In the genomic region with DNA sequence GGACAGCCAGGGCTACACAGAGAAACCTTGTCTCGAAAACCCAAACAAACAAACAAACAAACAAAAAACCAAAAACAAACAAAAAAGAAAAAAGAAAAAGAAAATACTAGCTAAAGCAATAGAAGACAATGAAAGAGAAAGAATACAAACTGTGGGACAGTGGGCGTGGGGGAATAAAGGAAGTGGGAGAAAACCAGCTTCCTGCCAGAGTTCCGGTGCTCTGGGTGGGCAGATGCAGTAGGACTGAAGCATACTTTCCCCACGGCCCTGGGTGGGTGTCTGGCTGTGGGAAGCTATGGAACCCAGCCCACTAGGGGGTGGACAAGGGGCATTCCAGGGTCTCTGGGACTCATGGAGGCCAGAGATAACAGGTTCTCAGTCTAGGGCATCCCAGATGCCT, we compare ENCODE assay signal across 20 mouse cellular contexts. TPM values are rescaled to one million over a fixed set of nuclear protein-coding genes. Genes with fewer than 3 reads are reported as not detected.
A peak's percentile ranks its signal among the peaks of the same experiment; 100 is the strongest.
DNase-seq lines count a peak whose midpoint lies in the region; ATAC-seq and TF ChIP-seq lines count a peak whose summit lies in the region.
"Had no signal": no experiment of that assay in that cellular context is flagged by ENCODE, and none has a peak within 500 bp of the region (broad histone marks: within the 10 kb centered on the region; RNA-seq: fewer than 3 reads in every experiment).

No protein-coding gene starts in this region.

- TF ChIP-seq POLR2A in thymus, adult 2 months (IDR thresholded peaks at IDR 0.05; ENCODE audit: control insufficient read depth, extremely low read depth, insufficient read depth, low read length, poor library complexity), result no peak

- no peak overlapping the region for H3K4me3 ChIP-seq in thymus, adult 2 months (ENCODE audit: control insufficient read depth, insufficient read depth, low read length)
- H3K4me3 ChIP-seq in forebrain, embryonic 14.5 days (ENCODE audit: low read depth, low read length), result no peak overlapping the region
- H3K4me3 ChIP-seq: embryonic facial prominence, embryonic 13.5 days; forebrain, embryonic 13.5 days; heart, embryonic 13.5 days; hindbrain, embryonic 13.5 days had no signal

- no peak overlapping the region for H3K9ac ChIP-seq in forebrain, embryonic 14.5 days (ENCODE audit: low read length)
- H3K9ac ChIP-seq: embryonic facial prominence, embryonic 13.5 days; forebrain, embryonic 13.5 days; heart, embryonic 13.5 days; hindbrain, embryonic 13.5 days had no signal

- no peaks in the 10 kb centered on the region for H3K9me3 ChIP-seq in forebrain, embryonic 14.5 days (replicated peaks; ENCODE audit: control insufficient read depth, low read length)
- H3K9me3 ChIP-seq: embryonic facial prominence, embryonic 13.5 days; forebrain, embryonic 13.5 days; heart, embryonic 13.5 days; hindbrain, embryonic 13.5 days had no signal

- ATAC-seq in hematopoietic stem cell, adult 5-6 weeks (replicated peaks in 1 of 2; ENCODE audit: insufficient read depth in 1 of 2, low FRiP score in 2 of 2, low TSS enrichment in 1 of 2, low read depth in 1 of 2, poor library complexity in 2 of 2, severe bottlenecking in 2 of 2), result peak; percentile 66 to 88; a peak in 3 of 4 replicates
- no peak for ATAC-seq in forebrain, embryonic 14.5 days
- ATAC-seq: forebrain, embryonic 13.5 days; intestine, embryonic 16.5 days had no signal

- H3K4me2 ChIP-seq in forebrain, embryonic 14.5 days (ENCODE audit: low read length), result no peak overlapping the region
- H3K4me2 ChIP-seq: embryonic facial prominence, embryonic 13.5 days; forebrain, embryonic 13.5 days; heart, embryonic 13.5 days; hindbrain, embryonic 13.5 days had no signal

- H3K36me3 ChIP-seq in thymus, adult 2 months (ENCODE audit: control insufficient read depth, insufficient read depth, low read length), result no peaks in the 10 kb centered on the region
- H3K36me3 ChIP-seq in splenic B cell, adult 2 months (ENCODE audit: control insufficient read depth, insufficient read depth, low read length, poor library complexity, severe bottlenecking), result no peaks in the 10 kb centered on the region
- no peaks in the 10 kb centered on the region for H3K36me3 ChIP-seq in forebrain, embryonic 14.5 days (ENCODE audit: control insufficient read depth, insufficient read depth, low read length)
- H3K36me3 ChIP-seq: embryonic facial prominence, embryonic 13.5 days; heart, embryonic 13.5 days; hindbrain, embryonic 13.5 days had no signal

- DNase-seq in thymus, adult 2 months, result peak; percentile 2
- DNase-seq in thymus, postnatal 0 days (ENCODE audit: low spot score), result no peak
- peak; percentile 13 for DNase-seq in CD4-positive helper T cell, adult 2 months (ENCODE audit: low read depth, low spot score)
- peak; percentile 7 for DNase-seq in splenic B cell, adult 2 months (ENCODE audit: low read depth, low spot score)
- no peak for DNase-seq in urinary bladder, adult 2 months (ENCODE audit: low spot score)
- no peak for DNase-seq in cerebellum, adult 8-10 months
- no peak for DNase-seq in forebrain, embryonic 14.5 days (ENCODE audit: low spot score)
- DNase-seq: adrenal gland, adult 2 months; adrenal gland, postnatal 25 days; cerebellum, adult 2 months; cerebellum, postnatal 14 days; gastrocnemius, postnatal 10 days; heart, postnatal 36 days had no signal

- 31% methylated on average over 4 of the region's 4 CpGs for WGBS in thymus, adult 2 months
- WGBS in forebrain, embryonic 14.5 days, result 75% methylated on average over 4 of the region's 4 CpGs

- TF ChIP-seq CTCF in thymus, adult 2 months (IDR thresholded peaks at IDR 0.05; ENCODE audit: borderline replicate concordance, control insufficient read depth, extremely low read depth, insufficient read depth, low read length, poor library complexity), result no peak

- no peaks in the 10 kb centered on the region for H3K27me3 ChIP-seq in thymus, adult 2 months (ENCODE audit: control insufficient read depth, insufficient read depth, low read length)
- H3K27me3 ChIP-seq in splenic B cell, adult 2 months (ENCODE audit: control insufficient read depth, insufficient read depth, low read length, poor library complexity, severe bottlenecking), result no peaks in the 10 kb centered on the region
- H3K27me3 ChIP-seq in forebrain, embryonic 14.5 days (replicated peaks; ENCODE audit: control insufficient read depth, insufficient read depth, low read length), result no peaks in the 10 kb centered on the region
- H3K27me3 ChIP-seq: embryonic facial prominence, embryonic 13.5 days; forebrain, embryonic 13.5 days; heart, embryonic 13.5 days; hindbrain, embryonic 13.5 days had no signal

- peaks cover 4% of the 10 kb centered on the region; the same call in 1 of the 2 replicates for H3K4me1 ChIP-seq in thymus, adult 2 months (replicated peaks; ENCODE audit: control insufficient read depth, insufficient read depth, low read length)
- H3K4me1 ChIP-seq in forebrain, embryonic 14.5 days (ENCODE audit: control insufficient read depth, insufficient read depth, low read length), result no peaks in the 10 kb centered on the region
- H3K4me1 ChIP-seq: embryonic facial prominence, embryonic 13.5 days; forebrain, embryonic 13.5 days; hindbrain, embryonic 13.5 days had no signal

- no peak overlapping the region for H3K27ac ChIP-seq in thymus, adult 2 months (ENCODE audit: control insufficient read depth, insufficient read depth, low read length)
- H3K27ac ChIP-seq in forebrain, embryonic 14.5 days (ENCODE audit: low read depth, low read length), result no peak overlapping the region
- H3K27ac ChIP-seq: embryonic facial prominence, embryonic 13.5 days; forebrain, embryonic 13.5 days; heart, embryonic 13.5 days; hindbrain, embryonic 13.5 days had no signal

RNA-seq across cellular contexts. Expression of gene Serpinb9b, which starts 21.0 kb away (rescaled TPM):
- polyA plus RNA-seq in thymus, adult 2 months (2012; rRNA removed), result 0.32 and 0.34 TPM in 2 replicates
- 0.45 and 0.57 TPM in 2 replicates for polyA plus RNA-seq in thymus, postnatal 0 days (2015; fragmentation: Nextera tagmentation; extraction: Ambion mirVana)
- not detected in 2 replicates for total RNA-seq in hematopoietic stem cell, adult 5-6 weeks (2017)
- polyA plus RNA-seq in urinary bladder, adult 2 months (2012; rRNA removed), result 0.50 and 0.78 TPM in 2 replicates
- polyA plus RNA-seq in forebrain, embryonic 14.5 days (2014; fragmentation: Nextera tagmentation; extraction: Ambion mirVana), result 0.25 and 0.61 TPM in 2 replicates
- total RNA-seq: adrenal gland, postnatal 25 days; gastrocnemius, postnatal 10 days had no signal
- polyA plus RNA-seq: embryonic facial prominence, embryonic 13.5 days had no signal

RNA-seq across cellular contexts. Expression of gene Serpinb1b, which starts 30.2 kb away (rescaled TPM):
- 0.09 and 0.22 TPM in 2 replicates for polyA plus RNA-seq in thymus, adult 2 months (2012; rRNA removed)
- 0.73 and 0.85 TPM in 2 replicates for polyA plus RNA-seq in thymus, postnatal 0 days (2015; fragmentation: Nextera tagmentation; extraction: Ambion mirVana)
- total RNA-seq in hematopoietic stem cell, adult 5-6 weeks (2017), result not detected in 2 replicates
- polyA plus RNA-seq in urinary bladder, adult 2 months (2012; rRNA removed), result 0.12 and 0.19 TPM in 2 replicates
- 7.1 and 7.5 TPM in 2 replicates for polyA plus RNA-seq in forebrain, embryonic 14.5 days (2014; fragmentation: Nextera tagmentation; extraction: Ambion mirVana)
- total RNA-seq: heart, postnatal 36 days had no signal
- polyA plus RNA-seq: heart, embryonic 13.5 days; heart, postnatal 0 days had no signal

RNA-seq across cellular contexts. Expression of gene Serpinb9, which starts 45.1 kb away (rescaled TPM):
- polyA plus RNA-seq in thymus, adult 2 months (2012; rRNA removed), result 8.6 and 11.4 TPM in 2 replicates
- polyA plus RNA-seq in thymus, postnatal 0 days (2015; fragmentation: Nextera tagmentation; extraction: Ambion mirVana), result 12.6 and 12.9 TPM in 2 replicates
- 17.5 and 22.2 TPM in 2 replicates for total RNA-seq in hematopoietic stem cell, adult 5-6 weeks (2017)
- 19.2 and 19.5 TPM in 2 replicates for polyA plus RNA-seq in urinary bladder, adult 2 months (2012; rRNA removed)
- polyA plus RNA-seq in forebrain, embryonic 14.5 days (2014; fragmentation: Nextera tagmentation; extraction: Ambion mirVana), result 1.2 and 1.3 TPM in 2 replicates

Comparison
In these comparisons a context has a peak if more than half of its experiments do, and no peak if none do; other contexts are left out.
1. DNase-seq: peak in thymus, adult 2 months (single experiment), CD4-positive helper T cell, adult 2 months (single experiment) and splenic B cell, adult 2 months (single experiment); none in thymus, postnatal 0 days (single experiment), urinary bladder, adult 2 months (single experiment), cerebellum, adult 8-10 months (single experiment) and forebrain, embryonic 14.5 days (single experiment).